Mouse (Mus musculus): ENCODE results near the gene Shank3. TPM values are rescaled to one million over a fixed set of nuclear protein-coding genes. Genes with fewer than 3 reads are reported as not detected.
A peak's percentile ranks its signal among the peaks of the same experiment; 100 is the strongest.

Gene Shank3
- polyA plus RNA-seq, 1 experiment from 2014 or later, result 2.6 TPM

DNA sequence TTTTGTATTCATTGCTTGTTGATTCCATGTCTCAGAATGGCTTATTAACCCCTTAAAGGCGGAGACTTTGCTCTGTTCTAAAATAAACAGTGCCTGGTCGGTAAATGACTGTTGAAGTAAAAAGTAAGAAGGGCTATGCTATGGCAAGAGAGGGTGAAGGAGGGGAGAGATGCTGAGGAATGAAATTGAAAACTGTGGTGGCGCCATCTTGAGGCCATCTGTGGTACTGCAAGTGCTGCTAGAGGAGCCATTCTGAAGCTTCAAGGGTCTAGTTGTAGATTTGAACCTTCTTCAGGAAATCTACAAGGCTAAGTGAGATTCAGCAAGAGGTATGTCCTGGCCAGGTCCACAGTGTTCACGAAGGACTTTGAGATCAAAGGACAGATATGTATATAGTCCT is 30.9 kb downstream of the Shank3 start:
- Histone ChIP-seq H3K4me1 (peaks cover 6% of the 10 kb centered on the region; the same call in 1 of the 2 replicates), H3K27ac (no peak overlapping the region), H3K27me3 (ENCODE audit: insufficient read depth, poor library complexity, severe bottlenecking) (peaks cover 43% of the 10 kb centered on the region), H3K4me3 (no peak overlapping the region), H3K9me3 (no peaks in the 10 kb centered on the region), H3K36me3 (peaks cover 34% of the 10 kb centered on the region; the same call in 1 of the 2 replicates)
- DNase-seq (ENCODE audit: low spot score), result no peak
- WGBS, result 14% methylated on average over 4 of the region's 4 CpGs

DNA sequence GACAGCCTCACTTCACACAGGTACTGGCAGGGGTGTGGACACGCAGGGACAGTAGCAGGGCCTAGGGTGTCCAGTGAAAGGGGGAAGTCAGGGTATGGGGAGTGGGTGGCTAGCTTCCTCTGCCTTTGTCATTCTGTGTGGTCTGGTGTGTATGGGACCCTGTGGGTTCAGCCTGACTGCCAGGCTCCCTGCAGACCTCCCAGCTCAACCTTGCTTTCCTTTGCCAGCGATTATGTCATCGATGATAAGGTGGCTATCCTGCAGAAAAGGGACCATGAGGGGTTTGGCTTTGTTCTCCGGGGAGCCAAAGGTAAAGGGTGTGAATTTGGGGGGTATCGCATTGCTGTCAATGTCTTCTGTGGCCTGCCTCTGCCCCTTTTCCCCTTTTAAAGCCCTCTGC is 32.0 kb downstream of the Shank3 start:
- no peak overlapping the region for H3K27ac ChIP-seq
- no peaks in the 10 kb centered on the region for H3K9me3 ChIP-seq
- no peak for DNase-seq (ENCODE audit: low spot score)
- H3K36me3 ChIP-seq, result peaks cover 31% of the 10 kb centered on the region; the same call in 1 of the 2 replicates
- no peak overlapping the region for H3K4me3 ChIP-seq
- H3K27me3 ChIP-seq (ENCODE audit: insufficient read depth, poor library complexity, severe bottlenecking), result peaks cover 36% of the 10 kb centered on the region
- peaks cover 6% of the 10 kb centered on the region; the same call in 1 of the 2 replicates for H3K4me1 ChIP-seq
- WGBS, result 83% methylated on average over 5 of the region's 5 CpGs

DNA sequence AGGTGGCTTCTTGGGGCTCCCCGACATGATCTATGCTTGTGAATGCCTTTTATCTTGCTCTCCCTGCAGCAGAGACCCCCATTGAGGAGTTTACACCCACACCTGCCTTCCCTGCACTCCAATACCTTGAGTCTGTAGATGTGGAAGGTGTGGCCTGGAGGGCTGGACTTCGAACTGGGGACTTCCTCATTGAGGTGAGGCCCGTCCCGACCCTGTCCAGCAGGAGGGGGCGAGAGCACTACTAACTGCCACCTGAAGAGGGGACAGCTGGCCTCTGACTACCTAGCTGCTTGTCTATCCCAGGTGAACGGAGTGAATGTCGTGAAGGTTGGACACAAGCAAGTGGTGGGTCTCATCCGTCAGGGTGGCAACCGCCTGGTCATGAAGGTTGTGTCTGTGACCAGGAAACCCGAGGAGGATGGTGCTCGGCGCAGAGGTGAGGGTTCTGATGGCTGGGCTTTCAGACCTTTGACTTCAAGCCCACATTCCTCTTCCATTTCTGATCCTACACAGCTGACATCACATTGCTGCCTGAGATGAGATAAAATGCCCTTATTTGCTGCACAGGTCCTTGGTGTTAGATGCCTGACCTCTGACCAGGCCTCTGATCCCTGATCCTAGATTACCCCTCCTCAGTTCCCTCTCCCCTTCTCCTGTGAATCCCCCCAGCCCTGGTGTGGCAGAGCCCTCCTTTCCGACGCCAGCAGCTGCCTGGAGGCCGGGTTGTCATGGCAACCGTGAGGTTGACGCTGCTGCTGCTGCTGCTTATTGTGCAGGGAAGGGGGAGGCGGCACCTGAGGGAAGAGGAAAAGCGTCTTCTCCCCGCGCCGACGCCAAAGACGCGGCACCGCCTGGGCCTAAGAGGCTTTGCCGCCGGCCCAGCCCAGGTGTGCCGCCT is 32.9 kb downstream of the Shank3 start:
- no peak overlapping the region for H3K27ac ChIP-seq
- 0 out of 2 replicates have a peak overlapping the region, but pooled peaks have one; percentile 15 for H3K4me3 ChIP-seq
- DNase-seq (ENCODE audit: low spot score), result no peak
- H3K27me3 ChIP-seq (ENCODE audit: insufficient read depth, poor library complexity, severe bottlenecking), result peaks cover 36% of the 10 kb centered on the region
- H3K36me3 ChIP-seq, result peaks cover 27% of the 10 kb centered on the region; the same call in 1 of the 2 replicates
- 31% methylated on average over 29 of the region's 29 CpGs for WGBS
- H3K9me3 ChIP-seq, result no peaks in the 10 kb centered on the region
- H3K4me1 ChIP-seq, result peaks cover 6% of the 10 kb centered on the region; the same call in 1 of the 2 replicates

DNA sequence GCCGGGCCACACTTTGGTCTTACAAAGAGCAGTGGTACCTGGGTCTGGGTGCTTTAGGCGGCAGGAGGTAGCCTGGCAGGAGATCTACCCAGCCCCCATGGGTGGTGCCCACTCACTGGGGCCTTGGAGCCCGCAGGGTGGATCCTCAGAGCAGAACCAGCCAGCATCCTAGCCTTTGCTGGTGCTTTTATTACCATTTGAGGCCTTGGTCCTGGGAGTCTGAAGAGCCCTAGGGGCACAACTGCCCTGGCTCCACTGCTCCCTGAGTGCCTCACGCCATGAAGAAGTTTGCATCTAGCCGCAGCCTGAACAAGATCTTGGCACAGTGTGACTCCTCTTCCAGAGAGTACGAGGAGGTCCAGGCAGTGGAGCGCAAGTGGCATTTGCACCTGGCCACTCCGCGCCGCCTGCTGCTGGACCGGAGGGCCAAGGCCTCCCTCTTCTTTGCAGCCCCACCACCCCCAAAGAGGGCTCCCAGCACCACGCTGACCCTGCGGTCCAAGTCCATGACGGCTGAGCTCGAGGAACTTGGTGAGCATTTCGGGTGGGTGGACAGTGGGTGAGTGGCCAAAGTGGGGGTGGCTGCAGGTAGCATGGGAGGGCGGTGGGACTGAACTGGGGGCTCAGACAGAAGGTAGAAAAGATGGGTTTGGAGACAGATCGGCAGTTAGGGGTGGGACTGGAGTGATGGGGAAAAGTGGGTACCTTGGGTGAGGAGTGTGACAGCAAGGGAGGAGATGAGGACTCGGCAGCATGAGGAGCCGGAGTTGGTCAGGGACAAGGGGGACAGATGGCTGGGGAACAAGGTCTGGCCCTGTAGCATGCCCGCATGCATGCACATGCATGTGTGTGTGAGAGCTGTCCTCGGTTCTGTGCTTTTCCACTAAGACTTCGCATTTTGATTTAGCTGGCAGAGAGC is 33.8 kb downstream of the Shank3 start:
- H3K27me3 ChIP-seq (ENCODE audit: insufficient read depth, poor library complexity, severe bottlenecking), result peaks cover 36% of the 10 kb centered on the region
- no peak overlapping the region for H3K27ac ChIP-seq
- no peak for DNase-seq (ENCODE audit: low spot score)
- H3K9me3 ChIP-seq, result no peaks in the 10 kb centered on the region
- H3K4me1 ChIP-seq, result peaks cover 6% of the 10 kb centered on the region; the same call in 1 of the 2 replicates
- peaks cover 27% of the 10 kb centered on the region; the same call in 1 of the 2 replicates for H3K36me3 ChIP-seq
- 0 out of 2 replicates have a peak overlapping the region, but pooled peaks have one; percentile 15 for H3K4me3 ChIP-seq
- WGBS, result 77% methylated on average over 23 of the region's 23 CpGs

DNA sequence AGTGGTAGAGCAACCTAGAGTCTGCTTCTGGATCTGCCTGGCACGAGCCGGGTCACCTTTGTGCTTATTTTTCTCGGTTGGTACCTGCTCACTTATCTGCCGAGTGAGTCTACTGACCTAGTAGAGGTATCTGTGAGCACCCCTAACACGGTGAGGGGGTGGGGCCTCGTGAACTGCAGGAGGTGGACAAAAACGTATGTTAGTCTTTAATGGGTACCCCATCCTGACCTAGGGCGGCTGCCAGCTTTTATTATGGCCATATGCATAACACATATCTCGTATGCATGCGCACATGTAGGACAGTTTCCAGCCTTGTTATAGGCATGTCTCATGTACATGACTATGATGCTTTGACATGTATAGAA is 34.4 kb downstream of the Shank3 start:
- no peak for DNase-seq (ENCODE audit: low spot score)
- peaks cover 36% of the 10 kb centered on the region for H3K27me3 ChIP-seq (ENCODE audit: insufficient read depth, poor library complexity, severe bottlenecking)
- H3K4me1 ChIP-seq, result peaks cover 6% of the 10 kb centered on the region; the same call in 1 of the 2 replicates
- 88% methylated on average over 10 of the region's 10 CpGs for WGBS
- no peak overlapping the region for H3K27ac ChIP-seq
- H3K9me3 ChIP-seq, result no peaks in the 10 kb centered on the region
- H3K4me3 ChIP-seq, result no peak overlapping the region
- peaks cover 24% of the 10 kb centered on the region; the same call in 1 of the 2 replicates for H3K36me3 ChIP-seq

DNA sequence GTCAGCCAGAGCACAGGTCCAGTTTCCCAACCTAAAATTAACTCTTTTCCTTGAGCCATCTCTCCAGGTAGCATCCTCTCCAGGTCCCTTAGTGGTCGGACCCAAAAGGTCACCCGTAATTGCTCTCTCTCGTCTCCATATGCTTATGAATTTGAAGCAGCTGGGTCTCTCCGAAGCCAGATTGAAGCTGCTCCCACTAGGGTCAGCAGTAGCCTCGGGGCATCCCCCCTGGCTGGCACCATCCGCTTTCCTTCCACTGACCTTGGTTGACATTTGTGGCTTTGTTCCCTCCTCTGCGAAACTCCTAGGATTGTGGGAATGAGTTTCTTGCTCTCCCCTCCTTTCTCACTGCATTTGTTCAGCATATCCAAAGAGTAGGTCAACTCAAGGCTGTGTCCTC is 44.7 kb downstream of the Shank3 start:
- 82% methylated on average over 7 of the region's 7 CpGs for WGBS

DNA sequence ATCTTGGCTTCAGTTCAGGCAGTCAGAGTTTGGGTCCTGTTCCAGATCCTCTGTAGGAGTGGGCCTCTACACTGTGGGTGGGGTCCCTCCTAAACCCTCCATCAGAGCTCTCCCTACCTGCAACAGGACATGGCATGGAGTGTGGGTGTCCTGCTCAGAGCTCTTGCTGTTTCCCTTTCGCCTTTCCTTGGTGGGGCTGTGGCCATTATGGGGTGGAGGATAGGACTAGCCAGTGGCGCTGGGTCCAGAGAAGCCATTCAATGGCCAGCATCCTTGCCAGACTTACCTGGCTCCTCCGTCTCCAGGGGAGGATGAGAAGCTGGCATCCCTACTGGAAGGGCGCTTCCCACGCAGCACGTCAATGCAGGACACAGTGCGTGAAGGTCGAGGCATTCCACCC is 47.9 kb downstream of the Shank3 start:
- no peaks in the 10 kb centered on the region for H3K9me3 ChIP-seq
- WGBS, result 59% methylated on average over 8 of the region's 8 CpGs
- peaks cover 53% of the 10 kb centered on the region for H3K36me3 ChIP-seq
- DNase-seq (ENCODE audit: low spot score), result no peak
- 0 out of 2 replicates have a peak overlapping the region, but pooled peaks have one; percentile 75 for H3K27ac ChIP-seq
- H3K27me3 ChIP-seq (ENCODE audit: insufficient read depth, poor library complexity, severe bottlenecking), result peaks cover 54% of the 10 kb centered on the region
- H3K4me3 ChIP-seq, result peak overlapping the region; percentile 63
- peaks cover 18% of the 10 kb centered on the region for H3K4me1 ChIP-seq

More for the DNA sequence above, 44.7 kb downstream of the Shank3 start:
- no peak overlapping the region for H3K27ac ChIP-seq
- H3K9me3 ChIP-seq, result no peaks in the 10 kb centered on the region
- DNase-seq (ENCODE audit: low spot score), result no peak
- H3K4me1 ChIP-seq, result peaks cover 18% of the 10 kb centered on the region
- H3K4me3 ChIP-seq, result no peak overlapping the region
- peaks cover 51% of the 10 kb centered on the region; the same call in 1 of the 2 replicates for H3K36me3 ChIP-seq
- H3K27me3 ChIP-seq (ENCODE audit: insufficient read depth, poor library complexity, severe bottlenecking), result peaks cover 39% of the 10 kb centered on the region

DNA sequence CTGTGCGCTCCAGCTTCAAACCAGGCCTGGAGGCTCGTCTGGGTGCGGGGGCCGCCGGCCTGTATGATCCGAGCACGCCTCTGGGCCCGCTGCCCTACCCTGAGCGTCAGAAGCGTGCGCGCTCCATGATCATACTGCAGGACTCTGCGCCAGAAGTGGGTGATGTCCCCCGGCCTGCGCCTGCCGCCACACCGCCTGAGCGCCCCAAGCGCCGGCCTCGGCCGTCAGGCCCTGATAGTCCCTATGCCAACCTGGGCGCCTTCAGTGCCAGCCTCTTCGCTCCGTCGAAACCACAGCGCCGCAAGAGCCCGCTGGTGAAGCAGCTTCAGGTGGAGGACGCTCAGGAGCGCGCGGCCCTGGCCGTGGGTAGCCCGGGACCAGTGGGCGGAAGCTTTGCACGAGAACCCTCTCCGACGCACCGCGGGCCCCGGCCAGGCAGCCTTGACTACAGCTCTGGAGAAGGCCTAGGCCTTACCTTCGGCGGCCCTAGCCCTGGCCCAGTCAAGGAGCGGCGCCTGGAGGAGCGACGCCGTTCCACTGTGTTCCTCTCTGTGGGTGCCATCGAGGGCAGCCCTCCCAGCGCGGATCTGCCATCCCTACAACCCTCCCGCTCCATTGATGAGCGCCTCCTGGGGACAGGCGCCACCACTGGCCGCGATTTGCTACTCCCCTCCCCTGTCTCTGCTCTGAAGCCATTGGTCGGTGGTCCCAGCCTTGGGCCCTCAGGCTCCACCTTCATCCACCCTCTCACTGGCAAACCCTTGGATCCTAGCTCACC is 48.6 kb downstream of the Shank3 start:
- Histone ChIP-seq H3K27me3 (ENCODE audit: insufficient read depth, poor library complexity, severe bottlenecking) (peaks cover 54% of the 10 kb centered on the region), H3K4me3 (peak overlapping the region; percentile 63), H3K9me3 (no peaks in the 10 kb centered on the region), H3K36me3 (peaks cover 48% of the 10 kb centered on the region), H3K4me1 (peaks cover 18% of the 10 kb centered on the region), H3K27ac (peak overlapping the region; percentile 75; the same call in 1 of the 2 replicates)
- DNase-seq (ENCODE audit: low spot score), result no peak
- WGBS, result 18% methylated on average over 58 of the region's 58 CpGs

DNA sequence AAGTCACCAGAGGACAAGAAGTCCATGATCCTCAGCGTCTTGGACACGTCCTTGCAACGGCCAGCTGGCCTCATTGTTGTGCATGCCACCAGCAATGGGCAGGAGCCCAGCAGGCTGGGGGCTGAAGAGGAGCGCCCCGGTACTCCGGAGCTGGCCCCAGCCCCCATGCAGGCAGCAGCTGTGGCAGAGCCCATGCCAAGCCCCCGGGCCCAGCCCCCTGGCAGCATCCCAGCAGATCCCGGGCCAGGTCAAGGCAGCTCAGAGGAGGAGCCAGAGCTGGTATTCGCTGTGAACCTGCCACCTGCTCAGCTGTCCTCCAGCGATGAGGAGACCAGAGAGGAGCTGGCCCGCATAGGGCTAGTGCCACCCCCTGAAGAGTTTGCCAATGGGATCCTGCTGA is 49.4 kb downstream of the Shank3 start:
- H3K4me3 ChIP-seq, result peak overlapping the region; percentile 63
- peaks cover 54% of the 10 kb centered on the region for H3K27me3 ChIP-seq (ENCODE audit: insufficient read depth, poor library complexity, severe bottlenecking)
- peaks cover 18% of the 10 kb centered on the region for H3K4me1 ChIP-seq
- H3K27ac ChIP-seq, result no peak overlapping the region
- no peaks in the 10 kb centered on the region for H3K9me3 ChIP-seq
- 50% methylated on average over 11 of the region's 11 CpGs for WGBS
- H3K36me3 ChIP-seq, result peaks cover 41% of the 10 kb centered on the region
- no peak for DNase-seq (ENCODE audit: low spot score)

DNA sequence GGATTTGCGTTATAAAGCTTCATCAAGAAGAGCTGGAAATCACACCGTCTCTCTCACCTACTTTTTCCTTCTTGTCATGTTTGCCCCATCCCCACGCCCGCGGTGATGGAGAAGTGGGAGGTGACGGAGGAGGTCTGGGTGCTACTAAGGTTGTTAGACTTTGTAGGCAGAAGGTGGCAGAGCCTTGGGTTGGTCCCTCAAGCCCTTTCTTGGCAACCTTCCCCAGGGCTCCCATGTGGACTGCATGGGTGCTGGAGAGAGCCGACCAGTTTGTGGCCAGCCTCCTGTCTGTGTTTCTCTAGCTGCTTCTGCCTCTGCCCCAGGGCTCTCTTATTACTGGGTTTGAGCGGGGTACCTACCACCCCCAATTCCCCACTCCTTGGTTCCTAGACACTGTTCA is 51.1 kb downstream of the Shank3 start:
- Histone ChIP-seq H3K36me3 (peaks cover 41% of the 10 kb centered on the region), H3K27ac (no peak overlapping the region), H3K4me1 (peaks cover 22% of the 10 kb centered on the region), H3K4me3 (no peak overlapping the region), H3K27me3 (ENCODE audit: insufficient read depth, poor library complexity, severe bottlenecking) (peaks cover 61% of the 10 kb centered on the region), H3K9me3 (no peaks in the 10 kb centered on the region)
- WGBS, result 82% methylated on average over 8 of the region's 8 CpGs
- no peak for DNase-seq (ENCODE audit: low spot score)

DNA sequence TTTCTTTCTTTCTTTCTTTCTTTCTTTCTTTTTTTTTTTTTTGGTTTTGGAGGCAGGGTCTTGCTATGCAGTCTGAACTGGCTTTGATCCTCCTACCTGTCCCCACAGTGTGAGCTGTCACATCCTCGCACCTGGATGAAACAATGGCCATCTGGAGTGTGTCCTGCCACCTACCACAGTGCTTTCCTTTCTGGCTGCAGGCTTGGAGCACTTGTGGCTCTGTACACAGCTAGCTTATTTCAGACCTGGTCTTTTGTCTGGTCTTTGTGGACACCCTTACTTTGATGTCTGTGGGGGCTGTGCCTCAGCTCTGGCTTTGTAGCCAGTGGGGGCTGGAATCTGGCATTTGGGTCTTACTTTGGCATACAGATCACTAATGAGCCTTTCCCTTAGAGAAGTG is 52.3 kb downstream of the Shank3 start:
- WGBS, result 77% methylated on average over 1 of the region's 1 CpGs
- H3K9me3 ChIP-seq, result no peaks in the 10 kb centered on the region
- H3K27me3 ChIP-seq (ENCODE audit: insufficient read depth, poor library complexity, severe bottlenecking), result peaks cover 64% of the 10 kb centered on the region

DNA sequence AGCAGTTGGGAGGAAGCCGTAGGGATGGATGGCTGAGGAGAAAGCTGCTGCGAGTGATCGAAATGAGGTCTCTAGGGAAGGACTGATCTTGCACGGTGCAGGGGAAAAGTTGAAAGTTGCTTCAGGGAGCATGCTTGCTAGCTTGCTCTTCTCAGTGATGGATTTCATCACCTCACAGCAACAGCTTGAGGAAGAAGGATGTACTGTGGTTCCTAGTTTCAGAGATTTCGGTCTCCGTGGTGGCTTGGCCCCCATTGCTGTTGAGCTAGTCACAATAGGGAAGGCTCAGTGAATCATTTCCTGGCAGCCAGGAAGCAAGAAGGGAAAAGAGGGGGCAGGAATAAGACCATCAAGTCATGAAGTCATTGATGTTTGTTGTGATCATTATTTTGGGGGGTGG is 56.2 kb downstream of the Shank3 start:
- no peaks in the 10 kb centered on the region for H3K9me3 ChIP-seq
- peaks cover 17% of the 10 kb centered on the region; the same call in 1 of the 2 replicates for H3K36me3 ChIP-seq
- no peak overlapping the region for H3K27ac ChIP-seq
- 75% methylated on average over 6 of the region's 6 CpGs for WGBS
- peaks cover 38% of the 10 kb centered on the region for H3K4me1 ChIP-seq
- peaks cover 53% of the 10 kb centered on the region for H3K27me3 ChIP-seq (ENCODE audit: insufficient read depth, poor library complexity, severe bottlenecking)
- DNase-seq (ENCODE audit: low spot score), result no peak
- no peak overlapping the region for H3K4me3 ChIP-seq

More for the DNA sequence above, 52.3 kb downstream of the Shank3 start:
- H3K4me1 ChIP-seq, result peaks cover 30% of the 10 kb centered on the region
- no peak overlapping the region for H3K4me3 ChIP-seq
- H3K27ac ChIP-seq, result no peak overlapping the region
- H3K36me3 ChIP-seq, result peaks cover 33% of the 10 kb centered on the region
- no peak for DNase-seq (ENCODE audit: low spot score)

Data from heart, embryonic 10.5 days (tissue).